Mouse (Mus musculus) kidney, adult 2 months (tissue): Measurements from ENCODE around the gene Tecta. TPM values are rescaled to one million over a fixed set of nuclear protein-coding genes. Genes with fewer than 3 reads are reported as not detected.

Source experiments
- DNase-seq: peaks from one replicate; pipeline ENCODE4 v3.0.0; 2021
- H3K27ac ChIP-seq: fragments of 200-500 bp; 2 replicates; pipeline ENCODE4 v1.5.1; 2012; ENCODE audit warnings: low read depth, low read length, control low read depth, inconsistent platforms; ENCODE audit not compliant: insufficient read depth
- H3K27me3 ChIP-seq: fragments of 200-500 bp; replicated peaks from 2 replicates; pipeline ENCODE4 v1.6.1; 2012; ENCODE audit warnings: mild to moderate bottlenecking, moderate library complexity, low read length, inconsistent platforms; ENCODE audit not compliant: control insufficient read depth, insufficient read depth
- H3K36me3 ChIP-seq: fragments of 200-500 bp; 2 replicates; pipeline ENCODE4 v1.6.1; 2012; ENCODE audit warnings: mild to moderate bottlenecking, moderate library complexity, low read length, inconsistent platforms; ENCODE audit not compliant: control insufficient read depth, insufficient read depth
- H3K4me1 ChIP-seq: fragments of 200-500 bp; 2 replicates; pipeline ENCODE4 v1.6.1; 2011; ENCODE audit warnings: low read length; ENCODE audit not compliant: control insufficient read depth, insufficient read depth
- H3K4me3 ChIP-seq: fragments of 200-500 bp; 2 replicates; pipeline ENCODE4 v1.5.1; 2011; ENCODE audit warnings: mild to moderate bottlenecking, low read depth, low read length, control low read depth; ENCODE audit not compliant: insufficient read depth
- CTCF ChIP-seq: fragments of 200-500 bp; conservative IDR thresholded peaks from 2 replicates; pipeline ENCODE4 v1.5.1; 2011; ENCODE audit warnings: low read depth, mild to moderate bottlenecking, control low read depth, low read length, moderate library complexity, mixed read lengths; ENCODE audit not compliant: insufficient read depth, insufficient read length
- POLR2A ChIP-seq: fragments of 200-500 bp; IDR thresholded peaks from one replicate; pipeline ENCODE4 v1.6.1; 2011; ENCODE audit warnings: low read depth, low read length, control low read depth
- WGBS: fragments of 180-500 bp; shearing (Covaris S2); methylation state at CpG from one replicate; pipeline ENCODE4 v1.1.7; 2018; 5-methylcytosine and 5-hydroxymethylcytosine counted together
- polyA plus RNA-seq: library from polyadenylated mRNA; depleted of rRNA; stranded (reverse); fragments of >200 nt; gene quantifications from 2 replicates; pipeline ENCODE4 v1.2.3, GENCODE M21; 2012; rRNA removed

Tecta gene
- polyA plus RNA-seq, 1 experiment, result 0.08 TPM

DNA sequence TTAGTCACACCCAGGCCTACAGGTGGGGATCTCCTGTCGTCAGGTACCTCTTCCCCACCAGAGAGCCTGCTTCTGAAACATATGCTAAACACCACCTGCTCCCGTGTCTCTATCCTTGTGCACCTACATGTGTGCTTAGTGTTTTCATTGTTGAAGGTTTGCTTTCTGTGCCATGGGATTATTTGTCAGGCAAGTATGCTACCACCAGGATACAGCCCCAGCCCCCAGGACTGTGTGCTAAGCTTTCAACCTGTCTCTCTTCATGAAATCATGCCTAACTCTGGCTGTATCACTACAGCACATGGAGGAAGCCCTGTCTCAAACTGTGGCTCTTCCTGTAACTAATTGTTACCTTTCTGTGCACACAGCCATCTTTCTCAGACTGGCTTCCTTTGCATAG, 105.6 kb downstream of the Tecta start:
- Histone ChIP-seq H3K27me3 (no peaks in the 10 kb centered on the region), H3K36me3 (no peaks in the 10 kb centered on the region), H3K4me3 (no peak overlapping the region), H3K4me1 (no peaks in the 10 kb centered on the region), H3K27ac (no peak overlapping the region)
- DNase-seq, result no peak
- TF ChIP-seq POLR2A (no peak), CTCF (no peak)
- WGBS, result 82% methylated on average over 2 of the region's 2 CpGs

DNA sequence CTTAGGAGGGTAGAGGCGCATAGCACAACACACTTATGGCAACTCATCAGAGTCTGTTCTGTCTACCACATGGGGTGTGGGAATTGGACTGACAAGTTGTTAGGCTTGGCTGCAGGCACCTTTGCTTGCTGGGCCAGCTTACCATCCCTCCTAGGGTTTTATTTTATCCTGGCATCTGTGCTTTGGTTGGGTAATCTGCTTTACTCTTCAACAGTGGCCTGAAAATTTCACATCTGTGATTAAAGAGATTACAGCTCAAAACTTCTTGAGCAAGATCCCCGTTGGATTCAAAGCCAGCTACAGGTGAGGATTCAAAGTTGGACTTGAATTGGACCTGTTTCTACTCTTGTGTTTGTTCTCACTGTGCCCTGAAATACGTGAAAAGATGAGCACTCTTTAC, 106.1 kb downstream of the Tecta start:
- TF ChIP-seq CTCF, result no peak
- Histone ChIP-seq H3K27ac (no peak overlapping the region), H3K4me1 (no peaks in the 10 kb centered on the region), H3K36me3 (no peaks in the 10 kb centered on the region), H3K4me3 (no peak overlapping the region), H3K27me3 (no peaks in the 10 kb centered on the region)
- 84% methylated on average over 3 of the region's 3 CpGs for WGBS
- DNase-seq, result no peak

DNA sequence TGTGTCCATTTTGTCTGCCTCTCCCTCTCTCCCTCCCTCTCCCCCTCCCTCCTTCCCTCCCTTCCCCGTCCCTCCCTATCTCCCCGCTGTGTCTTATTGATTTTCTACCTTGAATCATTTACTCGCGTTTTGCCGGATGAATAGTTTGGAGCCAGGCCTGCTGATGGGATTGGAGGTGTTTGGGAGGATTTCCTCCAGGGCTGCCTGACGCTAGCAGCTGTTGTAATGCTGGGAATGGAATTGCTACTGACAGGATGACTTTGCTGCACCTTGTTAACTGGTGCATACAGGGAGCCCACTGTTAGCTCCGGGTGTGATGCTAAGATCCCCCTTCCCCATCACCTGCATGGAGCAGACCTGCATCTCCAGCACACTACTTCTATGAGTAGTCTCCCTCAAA, 106.7 kb downstream of the Tecta start:
- 24% methylated on average over 7 of the region's 7 CpGs for WGBS
- no peak for TF ChIP-seq CTCF
- TF ChIP-seq POLR2A, result no peak
- no peaks in the 10 kb centered on the region for H3K27me3 ChIP-seq
- no peak overlapping the region for H3K4me3 ChIP-seq
- H3K27ac ChIP-seq, result no peak overlapping the region
- DNase-seq, result no peak
- no peaks in the 10 kb centered on the region for H3K4me1 ChIP-seq
- H3K36me3 ChIP-seq, result no peaks in the 10 kb centered on the region

DNA sequence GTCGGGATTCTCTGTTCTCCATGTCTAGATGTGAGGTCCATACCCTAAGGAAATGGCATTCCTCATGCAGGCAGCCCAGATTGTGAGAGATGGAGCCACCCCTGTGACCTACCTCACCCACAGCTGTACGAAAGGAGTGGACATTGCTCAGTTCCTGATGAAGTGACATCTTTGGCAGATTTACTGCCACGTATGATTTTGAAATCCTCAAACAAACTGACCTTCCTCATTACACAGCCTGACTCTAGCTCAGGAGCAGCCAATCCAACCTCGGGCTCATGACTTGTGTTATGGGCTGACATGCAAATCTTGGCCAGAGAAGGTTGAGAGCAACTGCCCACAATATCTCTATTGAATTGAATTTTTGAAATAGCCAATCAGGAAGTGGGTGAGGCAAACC, 120.1 kb downstream of the Tecta start:
- Histone ChIP-seq H3K27ac (no peak overlapping the region), H3K27me3 (no peaks in the 10 kb centered on the region), H3K36me3 (no peaks in the 10 kb centered on the region), H3K4me1 (peaks cover 3% of the 10 kb centered on the region; the same call in 1 of the 2 replicates), H3K4me3 (no peak overlapping the region)
- DNase-seq, result no peak
- TF ChIP-seq POLR2A, result no peak
- no peak for TF ChIP-seq CTCF
- WGBS, result 68% methylated on average over 4 of the region's 4 CpGs

Other genes with a start within 250 kb of the Tecta start
- 55.2 and 61.9 TPM in 2 replicates for gene Sc5d, start 135.7 kb downstream of the Tecta start, polyA plus RNA-seq
- 20.6 and 25.9 TPM in 2 replicates for gene Tbcel, start 107.9 kb upstream of the Tecta start, polyA plus RNA-seq